Mouse (Mus musculus) E14TG2a.4 (cell line): ENCODE results near the gene Gabrb1.

Experiments used
- CTCF ChIP-seq: conservative IDR thresholded peaks from 2 replicates; pipeline ENCODE4 v1.5.1; 2014; ENCODE audit warnings: low read length
- POU5F1 ChIP-seq: IDR thresholded peaks from 2 replicates; pipeline ENCODE4 v1.6.1; 2014; ENCODE audit warnings: low read length, borderline replicate concordance

- TF ChIP-seq CTCF (no peak), POU5F1 (no peak)
Observed at GRCm38 (mm10) chr5:72086518-72086917, 428.6 kb downstream of the Gabrb1 start.
